Mouse (Mus musculus) megakaryocyte, adult 5-6 weeks (primary cell): ENCODE data around the gene Nrxn3. TPM values are rescaled to one million over a fixed set of nuclear protein-coding genes. Genes with fewer than 3 reads are reported as not detected.

Source experiments
- ATAC-seq: 2 replicates; pipeline ENCODE4 v1.8.0; 2016; ENCODE audit warnings: mild to moderate bottlenecking, inconsistent platforms; ENCODE audit not compliant: poor library complexity, severe bottlenecking
- total RNA-seq, 2 experiments: library from RNA; stranded (forward) in 1 of 2; stranded (reverse) in 1 of 2; fragments of 153-499, 151-499 nt in 1 of 2; fragments of 221-1000, 200-1000 nt in 1 of 2; gene quantifications; 2 replicates each; pipeline versions ENCODE4 v1.2.3 to v1.2.4; 2015 to 2017

Nrxn3 gene
- total RNA-seq, 2 experiments from 2014 or later = not detected

DNA sequence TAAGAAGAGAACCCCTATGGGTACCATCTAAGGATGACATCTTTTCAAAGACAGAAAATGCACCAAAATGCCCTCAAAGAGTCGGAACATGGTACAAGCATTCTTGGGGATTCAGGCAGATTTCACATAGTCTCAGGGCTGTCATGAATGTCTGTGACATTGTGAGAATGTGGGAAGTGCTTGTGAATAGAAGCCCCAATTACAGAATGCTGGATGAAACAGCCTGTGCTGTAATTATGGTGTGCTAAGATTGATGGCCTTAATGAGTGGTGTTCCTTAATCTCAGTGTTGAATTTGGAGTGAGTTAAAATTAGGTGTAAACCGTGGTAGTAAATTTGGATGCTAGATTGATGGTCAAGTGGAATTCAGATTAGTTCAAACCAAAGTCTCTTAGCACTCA is 1287.6 kb downstream of the Nrxn3 start:
- no peak for ATAC-seq

GRCm38 (mm10) chr12:90013958-90014357 is 1291.3 kb downstream of the Nrxn3 start:
- ATAC-seq = no peak

GRCm38 (mm10) chr12:90027023-90027422 is 1304.3 kb downstream of the Nrxn3 start:
- ATAC-seq = no peak

GRCm38 (mm10) chr12:90041038-90041437 is 1318.4 kb downstream of the Nrxn3 start:
- ATAC-seq = no peak

DNA sequence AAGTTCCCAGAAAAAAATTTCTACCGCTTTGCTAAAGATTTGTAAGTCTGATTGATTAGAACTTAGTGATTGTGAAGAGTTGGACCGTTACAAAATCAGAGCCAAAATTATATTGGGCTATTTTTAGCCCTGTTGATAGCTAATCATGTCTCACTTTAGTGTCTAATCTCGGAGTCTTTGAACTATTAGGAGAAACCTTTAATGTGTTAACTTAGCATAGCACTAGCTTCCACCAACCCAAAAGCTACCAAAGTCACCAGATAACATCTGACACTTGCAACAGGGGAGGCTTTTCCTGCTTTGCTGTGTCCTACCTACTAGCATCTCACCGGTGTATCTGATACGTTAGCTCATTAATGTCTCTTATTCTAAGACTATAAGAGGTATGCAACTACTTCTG is 1333.6 kb downstream of the Nrxn3 start:
- ATAC-seq = no peak

- ATAC-seq = no peak
Observed at GRCm38 (mm10) chr12:90059786-90060185, 1337.1 kb downstream of the Nrxn3 start.

- ATAC-seq = no peak
Observed at GRCm38 (mm10) chr12:90061312-90061711, 1338.6 kb downstream of the Nrxn3 start.

GRCm38 (mm10) chr12:90062219-90062618 is 1339.5 kb downstream of the Nrxn3 start:
- ATAC-seq = no peak

GRCm38 (mm10) chr12:90063443-90063842 is 1340.8 kb downstream of the Nrxn3 start:
- no peak for ATAC-seq

DNA sequence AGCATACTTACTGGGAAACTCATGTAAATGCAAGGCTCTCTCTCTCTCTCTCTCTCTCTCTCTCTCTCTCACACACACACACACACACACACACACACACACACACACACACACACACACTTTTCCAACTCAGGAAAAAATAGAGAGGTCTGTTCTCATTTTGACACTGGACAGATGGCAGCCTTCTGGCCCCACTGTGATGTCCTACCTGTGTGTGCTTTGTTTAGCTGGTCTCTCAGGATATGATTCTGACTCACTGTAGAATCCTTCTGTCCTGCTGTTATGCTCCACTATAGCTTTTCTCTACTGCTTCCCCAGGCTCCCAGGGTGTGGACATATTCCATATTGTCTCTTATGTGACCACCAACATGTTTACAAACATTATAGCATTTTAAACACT is 1363.2 kb downstream of the Nrxn3 start:
- ATAC-seq = no peak

- no peak for ATAC-seq
Observed at GRCm38 (mm10) chr12:90095754-90096153, 1373.1 kb downstream of the Nrxn3 start.

- no peak for ATAC-seq
Observed at GRCm38 (mm10) chr12:90113351-90113791, 1390.7 kb downstream of the Nrxn3 start.

DNA sequence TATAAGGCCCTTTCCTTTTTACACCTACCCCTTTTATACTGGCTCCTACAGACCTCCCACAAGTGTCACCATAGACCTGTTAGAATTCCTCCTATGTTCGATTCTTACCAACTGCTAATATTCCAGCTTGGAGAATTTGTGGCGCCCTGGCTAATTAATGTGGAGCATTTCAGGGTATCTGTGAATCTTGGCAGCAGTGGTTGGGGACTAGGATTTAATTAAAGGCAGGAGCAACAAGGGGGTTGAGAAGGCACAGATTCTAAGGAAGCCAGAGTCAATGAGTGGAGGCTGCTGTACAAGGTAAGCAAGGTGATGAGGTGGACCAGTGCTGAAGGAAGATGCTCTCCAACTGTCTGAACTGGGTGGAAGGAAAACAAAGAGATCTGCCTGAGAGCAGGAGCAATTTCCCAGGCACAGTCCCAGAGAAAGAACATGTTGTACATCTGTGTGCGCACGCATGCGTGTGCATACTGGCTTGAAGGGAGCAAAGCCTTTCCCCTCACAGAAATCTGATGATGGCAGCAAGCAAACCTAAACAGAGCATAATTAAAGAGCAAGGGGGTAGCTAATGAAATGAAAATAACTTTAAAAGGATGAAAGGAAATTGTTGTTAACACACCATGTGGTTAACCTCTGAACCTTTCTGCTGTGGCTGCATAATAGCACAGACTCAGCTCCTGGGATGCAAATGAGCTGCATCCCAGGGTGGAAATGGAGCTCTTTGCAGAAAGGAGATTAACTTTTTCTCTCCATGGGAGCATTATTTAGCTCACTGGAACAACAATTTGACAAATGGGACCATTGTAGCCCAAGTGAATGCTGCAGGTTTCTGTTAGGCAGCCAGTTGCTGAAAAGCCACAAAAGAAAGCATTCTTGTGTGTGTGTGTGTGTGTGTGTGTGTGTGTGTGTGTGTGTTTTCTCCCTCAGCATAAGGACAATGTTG is 1409.5 kb downstream of the Nrxn3 start:
- ATAC-seq = no peak

DNA sequence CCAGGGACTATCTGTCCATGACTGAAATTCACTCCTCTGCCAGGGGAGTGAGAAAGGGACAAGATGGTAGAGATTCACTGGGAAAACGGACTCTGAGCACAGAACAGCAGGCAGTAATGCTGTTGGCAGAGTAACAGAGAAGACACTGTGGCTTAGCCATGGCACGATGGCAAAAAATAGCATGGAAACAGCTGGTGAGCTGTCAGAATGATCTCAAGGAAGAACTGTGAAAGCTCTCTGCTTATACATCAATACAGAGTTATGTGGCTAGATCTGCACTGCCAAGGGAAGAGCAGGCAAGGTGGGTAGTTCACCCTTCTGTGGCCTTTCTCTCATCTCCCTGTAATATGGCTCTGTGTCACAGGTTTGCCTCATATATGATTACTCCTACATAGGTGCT is 1419.3 kb downstream of the Nrxn3 start:
- no peak for ATAC-seq

GRCm38 (mm10) chr12:90144247-90144646 is 1421.6 kb downstream of the Nrxn3 start:
- ATAC-seq = no peak

GRCm38 (mm10) chr12:90158131-90158772 is 1435.6 kb downstream of the Nrxn3 start:
- no peak for ATAC-seq

DNA sequence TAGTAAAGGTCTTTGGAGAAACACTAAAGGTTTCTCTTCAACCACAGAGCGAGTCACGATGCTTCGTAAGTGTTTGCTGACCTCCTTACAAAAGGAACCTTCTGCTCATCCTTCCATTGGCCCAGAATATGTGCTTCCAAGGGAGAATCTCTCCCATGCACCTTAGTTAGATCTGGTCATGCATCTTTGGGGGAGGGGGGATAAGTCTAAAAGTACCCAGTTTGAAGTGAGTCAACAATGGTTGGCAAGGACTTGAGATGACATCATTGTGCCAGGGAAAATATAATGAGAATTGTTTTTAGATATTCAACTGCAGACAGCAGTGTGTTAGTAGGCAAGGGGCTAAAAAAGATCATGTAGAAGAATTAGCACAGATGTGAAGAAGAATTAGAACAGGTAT is 1437.2 kb downstream of the Nrxn3 start:
- ATAC-seq = no peak

- no peak for ATAC-seq
Observed at GRCm38 (mm10) chr12:90166118-90166517, 1443.4 kb downstream of the Nrxn3 start.

- ATAC-seq = no peak
Observed at GRCm38 (mm10) chr12:90181566-90181965, 1458.9 kb downstream of the Nrxn3 start.

DNA sequence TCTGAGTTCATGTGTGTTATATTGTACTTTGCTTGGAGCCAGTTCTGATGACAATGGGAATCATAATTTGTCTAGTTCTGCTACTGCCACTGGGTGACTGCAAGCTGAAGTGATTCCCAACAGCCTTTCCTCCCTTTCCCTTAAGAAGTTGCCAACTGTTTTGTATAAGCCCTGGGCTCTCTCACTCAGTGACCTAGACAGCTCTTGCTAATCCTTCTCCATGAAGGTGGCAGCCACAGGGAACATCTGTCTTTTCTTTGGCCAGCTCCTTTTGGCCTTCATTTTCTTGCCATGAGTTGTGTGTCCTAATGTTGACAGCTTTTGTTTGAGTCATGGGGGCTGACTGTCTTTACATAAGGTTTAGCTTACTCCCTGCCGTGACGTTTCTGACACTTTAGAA is 1460.3 kb downstream of the Nrxn3 start:
- no peak for ATAC-seq

DNA sequence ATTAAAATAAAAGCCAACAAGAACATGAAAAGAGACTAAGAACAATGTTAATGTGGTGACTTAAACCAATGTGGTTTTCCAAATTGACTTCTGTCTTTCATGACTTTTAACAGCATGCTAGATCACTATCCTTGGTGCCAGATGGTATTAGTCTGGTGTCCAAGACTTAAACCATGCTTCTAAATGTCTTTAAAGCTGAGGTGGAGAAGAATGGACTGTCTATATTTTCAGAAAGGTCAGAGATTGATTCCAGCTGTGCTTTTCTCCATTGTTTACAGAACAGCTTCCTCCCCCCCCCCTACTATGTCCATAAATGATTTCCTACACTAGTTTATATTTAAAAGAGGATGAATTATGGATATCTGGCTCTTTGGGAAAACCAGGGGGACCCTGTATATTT is 1473.5 kb downstream of the Nrxn3 start:
- ATAC-seq = no peak

DNA sequence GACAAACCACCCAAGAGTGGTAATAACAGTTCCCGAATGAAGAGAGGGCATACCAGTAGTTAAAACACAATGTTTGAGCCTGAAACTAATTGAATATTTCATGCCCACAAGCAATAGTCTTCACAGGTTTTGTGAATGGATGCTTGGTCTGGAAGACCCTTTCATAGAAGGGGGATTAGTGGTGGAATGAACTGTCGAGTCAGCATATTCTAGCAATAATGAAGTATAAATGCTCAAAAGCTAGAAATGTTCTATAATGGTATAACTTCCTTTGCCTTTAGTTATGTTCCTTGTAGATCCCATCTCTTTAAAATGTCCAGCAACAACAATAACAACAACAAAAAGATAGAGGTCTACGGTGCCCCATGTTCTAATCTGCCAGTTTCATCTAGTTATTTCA is 1475.3 kb downstream of the Nrxn3 start:
- ATAC-seq = no peak
